Mouse (Mus musculus) frontal cortex, postnatal 14 days (tissue): ENCODE measurements around the gene Tspan3.
A peak's percentile ranks its signal among the peaks of the same experiment; 100 is the strongest.

Experiments used
- DNase-seq, 2 experiments: peaks; one replicate each; pipeline ENCODE4 v3.0.0; 2022; ENCODE audit warnings: low spot score in 2 of 2

The Tspan3 gene

DNA sequence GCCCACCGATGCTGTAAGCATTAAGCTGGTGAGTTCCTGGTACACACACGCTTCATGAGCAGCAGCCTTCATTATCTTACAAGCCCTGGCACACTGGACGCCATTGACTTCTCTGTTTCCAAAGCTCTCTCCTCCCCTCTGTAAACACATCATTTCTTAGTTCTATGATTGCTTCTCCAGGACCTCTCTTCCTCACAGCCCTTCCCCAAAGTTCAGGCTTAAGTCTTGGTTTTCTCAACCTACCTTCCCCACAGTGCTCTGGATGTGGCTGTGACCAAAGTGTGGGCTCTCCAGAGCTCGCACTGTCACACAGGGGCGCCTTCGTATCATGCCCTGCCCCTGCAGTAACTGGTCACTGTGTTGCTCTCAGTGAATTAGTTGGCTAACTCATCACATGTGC, at the start of gene Tspan3:
Gene Tspan3 (minus strand): TSS at position 101 of the 400 bp plus-strand sequence.
- no peak for DNase-seq

GRCm38 (mm10) chr9:56213451-56214291, 48.4 kb upstream of the Tspan3 start:
- peak; percentile 45 to 68 for DNase-seq

GRCm38 (mm10) chr9:56208817-56209216, 43.5 kb upstream of the Tspan3 start:
- DNase-seq: no peak

- DNase-seq: no peak
These were observed 42.2 kb upstream of the Tspan3 start for GRCm38 (mm10) chr9:56207516-56207915.

DNA sequence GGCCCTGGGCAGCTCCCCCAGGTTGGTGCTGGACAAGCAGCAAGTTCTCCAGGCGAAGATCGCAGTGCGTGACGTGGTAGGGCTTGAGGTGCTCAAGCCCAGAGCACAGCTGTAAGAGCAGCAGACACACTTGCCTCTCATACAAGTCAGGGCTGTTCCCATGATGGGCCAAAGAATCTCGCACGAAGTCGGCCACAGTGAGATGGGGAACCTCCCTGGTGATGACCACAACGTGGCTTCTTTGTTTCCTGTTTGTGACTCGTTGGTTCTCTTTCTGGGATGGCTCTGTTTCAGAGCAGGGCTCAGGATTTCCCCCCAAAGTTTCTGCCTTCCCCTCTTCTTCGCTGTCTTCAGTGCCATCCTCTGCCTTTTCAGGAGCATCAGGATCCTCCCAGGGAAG, 41.8 kb upstream of the Tspan3 start:
- no peak for DNase-seq

GRCm38 (mm10) chr9:56205336-56205735, 40.1 kb upstream of the Tspan3 start:
- DNase-seq: no peak

GRCm38 (mm10) chr9:56204316-56204715, 39.0 kb upstream of the Tspan3 start:
- DNase-seq: no peak

DNA sequence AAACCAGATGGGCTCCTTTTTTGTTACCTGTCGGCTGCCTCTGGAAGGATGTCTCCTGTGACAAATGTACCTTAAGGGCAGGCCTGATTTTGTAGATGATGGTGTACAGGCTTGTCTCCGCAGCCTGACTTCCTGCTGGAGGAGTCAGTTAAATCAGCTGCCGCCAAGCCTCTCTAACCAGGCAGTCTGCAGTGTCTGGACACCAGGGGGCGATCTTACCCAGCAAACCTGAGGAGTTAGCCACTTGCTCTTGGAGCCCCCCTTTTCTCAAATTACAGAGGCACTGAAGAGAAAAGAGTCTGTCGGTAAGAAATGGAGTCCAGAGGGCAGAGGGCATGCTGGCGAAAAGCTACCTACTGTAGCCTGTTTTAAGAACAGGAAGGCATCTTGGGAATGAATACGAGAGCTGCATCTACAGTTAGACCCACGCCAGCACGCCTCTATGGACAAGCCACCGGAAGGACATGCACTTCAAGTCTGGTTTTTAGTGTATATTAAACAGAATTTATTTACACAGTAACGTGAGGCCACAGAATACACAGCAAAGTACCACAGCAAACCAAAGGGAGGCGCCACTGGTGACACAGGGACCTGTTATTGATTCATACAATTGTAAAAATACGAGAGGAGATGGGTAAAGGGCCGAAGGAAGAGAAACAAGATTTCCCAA, 35.5 kb upstream of the Tspan3 start:
- peak; percentile 68 to 82 for DNase-seq

DNA sequence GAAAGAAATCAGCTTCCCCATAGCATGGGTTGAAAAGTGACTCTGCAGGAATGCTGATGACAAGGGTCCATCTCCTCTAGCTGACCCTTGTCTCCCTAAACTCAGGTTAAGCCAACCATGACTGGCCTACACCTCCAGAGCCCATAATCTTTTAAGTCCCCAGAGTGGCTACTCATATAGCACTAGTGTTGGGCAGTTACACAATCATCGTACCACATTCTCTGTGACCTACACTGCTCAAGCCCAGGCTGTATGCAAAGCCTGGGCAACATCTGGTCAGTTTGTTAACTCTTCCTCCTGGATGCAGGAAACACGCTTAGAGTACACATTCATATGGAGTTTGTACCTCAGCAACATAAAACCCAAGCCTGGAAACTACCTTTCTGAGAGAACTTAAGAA, 34.9 kb upstream of the Tspan3 start:
- DNase-seq: no peak

- no peak for DNase-seq
These were observed 31.6 kb upstream of the Tspan3 start for GRCm38 (mm10) chr9:56196921-56197320.

GRCm38 (mm10) chr9:56195193-56195592, 29.9 kb upstream of the Tspan3 start:
- no peak for DNase-seq

- DNase-seq: no peak
These were observed 26.5 kb upstream of the Tspan3 start for GRCm38 (mm10) chr9:56191498-56192455.

DNA sequence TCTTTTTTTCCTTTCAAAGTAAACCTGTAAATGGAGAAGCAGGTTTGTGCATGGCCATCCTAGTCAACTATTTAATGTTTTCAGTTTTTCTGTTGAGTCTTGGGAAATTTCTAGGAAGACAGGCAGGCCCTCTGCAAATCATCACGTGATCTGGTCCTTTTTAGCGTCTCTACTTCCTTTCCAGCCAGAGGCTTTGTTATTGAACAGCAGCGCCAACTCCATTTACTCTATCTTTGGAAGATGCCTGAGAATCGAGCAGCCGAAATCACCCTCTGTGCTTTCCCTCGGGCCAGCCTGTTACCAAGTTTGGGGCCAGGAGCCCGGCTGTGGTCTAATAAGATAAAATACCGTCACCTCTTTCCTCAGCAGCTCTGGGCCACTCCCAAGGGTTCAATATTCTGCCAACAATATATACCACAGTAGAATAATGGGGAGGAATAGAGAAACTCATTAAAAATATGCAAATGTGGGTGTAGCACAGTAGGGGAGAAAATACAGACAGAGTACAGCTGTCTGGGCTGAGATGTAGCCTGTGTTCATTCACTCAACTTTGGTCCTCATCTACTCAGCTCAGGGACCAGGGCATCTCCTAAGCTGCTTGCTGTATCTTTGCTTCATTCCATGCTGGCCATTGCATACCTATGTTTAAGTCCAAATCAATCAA, 15.0 kb upstream of the Tspan3 start:
- DNase-seq: no peak

DNA sequence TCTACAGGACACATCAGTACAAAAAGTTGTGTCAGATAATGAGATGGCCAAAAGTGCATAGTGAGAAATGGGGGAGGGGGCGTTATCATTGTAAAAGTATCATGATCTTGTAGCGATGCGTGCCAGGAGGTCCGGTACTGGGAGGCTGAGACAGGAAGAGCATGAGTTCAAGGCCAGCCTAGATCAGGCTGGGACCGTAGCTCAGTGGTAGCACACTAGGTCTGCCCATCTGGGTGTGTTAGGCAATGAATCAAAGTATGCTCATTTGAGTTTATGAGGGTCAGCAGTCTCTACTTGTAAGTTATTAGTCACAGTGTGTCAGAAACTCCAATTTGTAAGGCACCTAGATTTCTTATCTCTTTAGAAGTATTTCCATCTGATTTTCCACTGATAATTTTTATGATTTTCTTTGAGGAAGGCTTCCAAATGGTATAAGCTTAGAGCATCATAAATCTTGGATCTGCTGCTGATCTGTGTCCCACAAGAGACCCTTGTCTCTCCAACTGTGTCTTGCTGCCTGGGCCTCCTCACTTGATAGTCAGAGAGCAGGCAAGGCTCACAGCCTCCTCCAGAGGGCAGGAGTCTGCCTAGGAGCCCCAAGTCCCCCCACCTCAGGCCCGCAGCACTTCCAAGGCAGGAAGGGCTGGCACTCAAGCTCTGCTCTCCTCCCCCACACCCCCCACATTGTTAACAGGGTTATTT, 14.3 kb upstream of the Tspan3 start:
- no peak for DNase-seq

DNA sequence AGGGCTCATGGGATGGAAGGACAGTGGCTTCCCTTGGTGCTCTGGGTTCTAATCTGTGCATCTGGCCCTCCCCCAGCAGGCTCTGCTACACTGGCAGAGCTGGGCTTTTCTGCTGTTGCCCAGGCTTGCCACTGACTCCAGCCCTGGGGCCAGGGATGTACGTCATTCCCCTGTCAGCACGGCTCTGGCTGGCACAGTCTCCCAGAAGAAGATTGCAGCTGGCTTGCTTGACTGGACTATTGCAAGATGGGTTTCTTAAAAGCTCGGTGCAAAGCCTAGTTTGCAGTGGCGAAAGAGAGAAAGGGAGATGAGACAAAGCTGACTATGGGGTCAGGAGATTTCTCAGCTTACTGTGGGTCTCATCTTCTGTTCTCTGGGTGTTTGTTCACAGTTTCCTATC, 12.1 kb upstream of the Tspan3 start:
- no peak for DNase-seq

- DNase-seq: no peak
These were observed 10.0 kb upstream of the Tspan3 start for GRCm38 (mm10) chr9:56175316-56175715.

- DNase-seq: no peak
These were observed 2.4 kb upstream of the Tspan3 start for GRCm38 (mm10) chr9:56167690-56168089.

DNA sequence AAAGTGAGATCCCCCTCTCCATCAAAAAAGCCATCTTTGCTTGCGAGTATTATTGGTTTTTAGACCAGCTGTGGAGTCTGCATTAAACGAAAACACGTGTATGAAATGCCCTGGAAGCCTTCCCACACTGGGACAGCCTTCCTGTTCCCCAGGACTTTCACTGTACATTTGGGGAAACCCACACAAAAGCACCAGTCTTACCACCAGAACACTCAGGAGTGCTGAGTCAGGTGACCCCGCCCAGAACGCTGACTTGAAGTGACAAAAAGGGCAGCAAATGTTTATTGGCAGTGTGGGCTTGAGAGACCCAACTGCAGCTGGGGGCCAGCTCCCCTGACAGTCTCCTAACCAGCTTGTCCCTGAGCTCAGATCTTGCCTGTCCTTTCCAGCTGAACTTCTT, 884 bp upstream of the Tspan3 start:
- DNase-seq: no peak

DNA sequence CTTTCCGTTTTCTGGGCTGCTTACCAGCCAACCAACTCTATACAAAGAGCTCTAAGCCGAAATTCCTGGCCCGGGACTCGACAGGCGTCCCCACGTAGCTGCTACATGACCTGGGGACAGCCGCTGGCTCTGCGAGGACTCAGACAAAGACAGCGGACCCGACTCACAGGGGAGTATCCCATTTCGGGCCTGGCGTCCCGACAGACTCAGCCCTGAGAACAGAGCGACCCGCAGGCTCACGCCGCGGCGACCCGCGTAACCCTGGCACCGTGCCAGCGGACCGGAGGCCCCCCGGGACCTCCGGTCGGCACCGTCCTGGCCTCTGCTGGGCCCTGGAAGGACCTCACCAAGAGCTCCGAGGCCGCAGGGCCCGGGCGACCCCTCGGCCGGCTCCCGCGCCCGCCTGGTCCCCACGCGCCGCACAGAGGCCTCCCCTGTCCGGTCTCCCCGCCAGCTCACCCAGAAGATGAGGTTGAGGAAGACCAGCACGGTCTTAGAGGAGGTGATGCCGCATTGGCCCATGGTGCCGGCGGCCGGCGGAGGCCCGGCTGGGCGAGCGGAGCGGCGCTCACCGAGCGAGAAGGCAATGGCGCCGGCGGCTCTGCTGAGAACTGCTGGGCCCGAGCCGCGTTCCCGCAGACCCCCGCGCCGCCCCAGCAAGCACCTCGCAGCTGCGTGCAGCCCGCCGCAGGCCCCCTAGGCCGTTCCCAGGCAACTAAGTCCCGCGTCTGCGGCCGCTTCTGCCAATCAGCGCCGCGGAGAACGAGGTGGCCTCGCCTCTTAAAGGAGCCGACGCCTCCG, 4.7 kb downstream of the Tspan3 start:
- peak; percentile 87 to 93 for DNase-seq

DNA sequence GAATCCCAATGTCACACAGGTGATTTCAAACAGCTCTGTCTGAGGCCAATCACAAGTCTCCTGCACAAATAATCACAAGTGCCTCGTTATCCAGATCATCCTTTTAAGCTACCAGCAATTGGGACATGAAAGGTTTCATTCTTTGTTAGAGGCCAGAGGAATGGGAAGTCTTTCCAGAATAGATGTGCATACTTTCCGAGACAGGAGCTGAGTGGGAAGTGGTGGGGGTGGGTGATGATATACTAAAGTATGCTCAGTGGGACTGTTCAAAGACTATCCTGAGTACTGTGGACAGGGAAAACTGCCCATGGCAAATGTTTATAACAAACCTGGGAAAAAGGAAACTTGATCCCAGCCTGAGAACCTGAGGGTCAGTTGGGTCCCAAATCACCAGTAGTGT, 5.8 kb downstream of the Tspan3 start:
- no peak for DNase-seq
